Mouse (Mus musculus): ENCODE results near the gene Dnaja1.

The Dnaja1 gene

GRCm38 (mm10) chr4:40722011-40722666 lies at the start of gene Dnaja1:
Gene Dnaja1, plus strand, starts transcription at chr4:40722150.
- peak; percentile 96 to 97 for DNase-seq (ENCODE audit: low spot score in 2 of 2)

DNA sequence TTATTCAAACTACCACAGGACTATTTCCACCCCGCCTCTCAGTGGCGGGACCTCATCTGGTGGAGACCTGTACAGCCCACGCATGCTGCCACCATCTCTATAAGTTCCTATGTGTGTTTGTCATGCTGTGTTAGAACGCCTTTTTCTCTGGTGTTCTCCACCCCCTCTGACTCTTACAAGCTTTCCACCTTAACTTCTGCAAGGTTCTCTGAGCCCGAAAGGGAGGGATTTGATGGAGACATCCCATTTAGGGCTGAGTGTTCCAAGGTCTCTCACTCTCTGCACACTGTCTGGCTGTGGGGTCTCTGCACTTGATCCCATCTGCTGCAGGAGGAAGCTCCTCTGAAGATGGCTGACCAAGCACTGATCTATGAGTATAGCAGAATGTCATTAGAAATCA lies 48.4 kb upstream of the Dnaja1 start:
- no peak for DNase-seq (ENCODE audit: low spot score in 2 of 2)

DNA sequence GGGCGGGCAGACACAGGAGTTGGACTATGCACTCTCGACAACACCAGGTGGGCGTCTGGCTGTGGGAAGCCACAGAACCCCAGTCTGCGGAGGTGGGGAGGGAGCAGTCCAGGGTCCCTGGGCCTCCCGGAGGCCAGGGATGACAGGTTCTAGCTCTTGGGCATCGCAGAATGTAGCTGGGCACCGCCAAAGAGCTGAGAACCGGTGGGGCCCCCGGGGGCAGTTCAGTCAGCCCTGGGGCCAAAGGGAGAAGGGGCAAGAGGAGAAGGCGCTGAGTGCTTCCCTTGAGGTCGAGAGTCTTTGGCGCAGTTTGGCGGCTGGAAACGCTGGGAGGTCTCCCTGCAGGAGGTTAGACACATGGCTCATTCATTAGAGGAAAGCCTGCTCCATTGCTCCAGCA lies 45.6 kb upstream of the Dnaja1 start:
- no peak for DNase-seq (ENCODE audit: low spot score in 2 of 2)

GRCm38 (mm10) chr4:40677132-40677531 lies 44.8 kb upstream of the Dnaja1 start:
- DNase-seq (ENCODE audit: low spot score in 2 of 2) = no peak

DNA sequence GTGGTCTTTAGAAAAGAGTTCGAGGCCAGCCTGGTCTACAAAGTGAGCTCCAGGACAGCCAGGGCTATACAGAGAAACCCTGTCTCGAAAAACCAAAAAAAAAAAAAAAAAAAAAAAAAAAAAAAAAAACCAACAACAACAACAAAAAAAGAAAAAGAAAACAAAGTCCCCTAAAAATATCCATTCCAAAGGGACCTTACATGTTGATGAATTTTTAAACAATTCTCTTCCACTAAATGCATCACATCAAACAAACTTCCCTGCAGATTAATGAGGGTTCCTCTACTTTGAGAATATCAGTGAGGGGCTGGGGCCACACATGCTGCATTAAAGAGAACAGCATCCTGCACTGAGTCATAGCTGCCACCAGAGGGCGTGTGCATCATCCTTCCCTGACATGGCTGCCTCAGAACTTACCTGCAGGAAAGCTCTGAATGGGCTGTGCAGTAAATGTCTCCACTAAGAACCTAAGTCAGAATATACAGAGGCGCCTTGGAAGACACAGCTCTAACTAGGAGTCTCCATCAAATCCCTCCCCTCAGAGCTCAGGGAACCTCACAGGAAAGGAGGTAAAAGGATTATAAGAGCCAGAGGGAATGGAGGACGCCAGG lies 41.6 kb upstream of the Dnaja1 start:
- no peak for DNase-seq (ENCODE audit: low spot score in 2 of 2)

DNA sequence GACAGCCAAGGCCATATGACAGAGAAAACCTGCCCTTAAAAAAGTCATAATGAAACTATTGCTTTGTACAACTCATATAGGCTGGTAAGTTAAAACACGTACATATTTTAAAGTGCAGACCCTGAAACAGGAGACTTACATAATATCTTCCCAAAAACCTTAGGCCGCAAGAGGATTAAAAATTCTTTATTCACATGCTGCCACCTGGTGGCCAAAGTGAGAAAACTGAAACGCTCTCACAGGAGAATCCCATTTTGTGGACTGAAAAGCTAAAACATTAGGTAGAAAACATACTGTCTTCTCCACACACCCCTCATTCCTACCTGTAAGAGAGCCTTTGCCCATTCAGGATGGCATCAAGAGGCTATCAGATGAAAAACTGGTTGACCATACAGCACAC lies 40.0 kb upstream of the Dnaja1 start:
- peak; percentile 14 to 28 for DNase-seq (ENCODE audit: low spot score in 2 of 2)

GRCm38 (mm10) chr4:40682359-40682758 lies 39.6 kb upstream of the Dnaja1 start:
- DNase-seq (ENCODE audit: low spot score in 2 of 2) = no peak

GRCm38 (mm10) chr4:40683306-40683705 lies 38.6 kb upstream of the Dnaja1 start:
- DNase-seq (ENCODE audit: low spot score in 2 of 2) = no peak

- DNase-seq (ENCODE audit: low spot score in 2 of 2) = no peak
Observed at GRCm38 (mm10) chr4:40691100-40691499, 30.9 kb upstream of the Dnaja1 start.

- DNase-seq (ENCODE audit: low spot score in 2 of 2) = no peak
Observed at GRCm38 (mm10) chr4:40697059-40697458, 24.9 kb upstream of the Dnaja1 start.

DNA sequence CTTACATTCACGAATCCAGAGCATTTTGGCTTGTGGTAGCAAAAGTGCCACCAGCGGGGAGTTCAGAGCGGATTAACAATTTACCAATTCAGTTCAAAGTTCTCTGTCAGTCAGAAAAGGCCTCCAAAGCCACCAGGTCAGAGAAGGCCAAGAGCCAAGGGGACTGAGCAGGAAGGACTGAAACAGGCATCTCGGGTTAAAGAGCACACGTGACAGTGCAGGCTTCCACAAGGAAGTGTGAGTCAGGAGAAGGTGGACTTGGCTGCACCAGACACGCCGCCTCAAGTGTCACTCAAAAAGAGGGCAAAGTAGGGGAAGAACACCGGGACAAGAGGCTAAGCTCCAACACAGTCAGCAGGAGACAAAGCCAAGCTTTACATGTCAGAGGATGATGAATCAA lies 21.7 kb upstream of the Dnaja1 start:
- DNase-seq (ENCODE audit: low spot score in 2 of 2) = peak in 1 of 2 experiments; percentile 11

DNA sequence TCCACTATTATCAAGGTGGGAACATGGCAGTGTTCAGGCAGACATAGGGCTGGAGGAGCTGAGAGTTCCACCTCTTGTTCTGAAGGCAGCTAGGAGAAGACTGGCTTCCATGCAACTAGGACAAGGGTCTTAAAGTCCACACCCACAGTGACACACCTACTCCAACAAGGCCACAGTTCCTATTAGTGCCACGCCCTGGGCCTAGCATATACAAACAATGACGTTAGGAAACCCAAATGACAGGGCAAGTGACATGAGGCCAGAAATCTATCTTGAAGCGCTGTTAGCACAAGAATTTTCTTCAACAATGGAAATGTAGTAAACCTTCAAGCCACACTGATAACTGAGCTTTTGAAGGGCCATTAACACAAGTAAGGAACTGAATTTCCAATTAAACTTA lies 20.2 kb upstream of the Dnaja1 start:
- no peak for DNase-seq (ENCODE audit: low spot score in 2 of 2)

- peak; percentile 94 to 97 for DNase-seq (ENCODE audit: low spot score in 2 of 2)
Observed at GRCm38 (mm10) chr4:40702797-40703709, 18.9 kb upstream of the Dnaja1 start, which contains the start of gene Aptx. Gene Aptx, minus strand, starts transcription at chr4:40703194.

DNA sequence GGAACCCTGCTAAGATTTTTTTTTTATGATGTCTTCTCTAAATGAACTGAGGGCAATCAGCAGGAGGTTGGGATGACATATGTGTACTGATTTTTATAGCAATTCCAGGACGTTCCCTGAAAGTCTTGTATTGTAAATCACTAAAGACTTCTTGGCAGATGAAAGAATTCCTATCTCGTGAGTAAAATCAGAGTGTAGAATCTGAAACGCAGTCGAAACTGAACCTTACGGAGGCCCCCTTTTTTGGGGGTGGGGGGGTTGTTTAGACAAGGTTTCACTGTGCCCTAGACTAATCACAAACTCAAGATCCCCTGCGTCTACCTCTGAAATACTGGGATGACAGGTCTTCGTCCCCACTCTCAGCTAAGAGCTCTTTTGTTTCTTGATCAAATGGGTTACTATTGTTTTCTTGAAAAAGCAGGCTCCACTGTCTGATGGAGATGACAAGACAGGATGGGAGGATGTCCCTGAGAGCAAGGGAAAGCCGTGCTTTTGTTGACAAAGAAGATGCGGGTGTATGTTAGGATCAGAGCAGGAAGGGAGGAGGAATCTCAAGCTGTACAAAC lies 18.2 kb upstream of the Dnaja1 start:
- DNase-seq (ENCODE audit: low spot score in 2 of 2) = no peak

- DNase-seq (ENCODE audit: low spot score in 2 of 2) = no peak
Observed at GRCm38 (mm10) chr4:40717141-40717540, 4.8 kb upstream of the Dnaja1 start.

- no peak for DNase-seq (ENCODE audit: low spot score in 2 of 2)
Observed at GRCm38 (mm10) chr4:40720910-40721309, 1.0 kb upstream of the Dnaja1 start.

- peak; percentile 74 to 84 for DNase-seq (ENCODE audit: low spot score in 2 of 2)
Observed at GRCm38 (mm10) chr4:40722687-40723460, 924 bp downstream of the Dnaja1 start.

DNA sequence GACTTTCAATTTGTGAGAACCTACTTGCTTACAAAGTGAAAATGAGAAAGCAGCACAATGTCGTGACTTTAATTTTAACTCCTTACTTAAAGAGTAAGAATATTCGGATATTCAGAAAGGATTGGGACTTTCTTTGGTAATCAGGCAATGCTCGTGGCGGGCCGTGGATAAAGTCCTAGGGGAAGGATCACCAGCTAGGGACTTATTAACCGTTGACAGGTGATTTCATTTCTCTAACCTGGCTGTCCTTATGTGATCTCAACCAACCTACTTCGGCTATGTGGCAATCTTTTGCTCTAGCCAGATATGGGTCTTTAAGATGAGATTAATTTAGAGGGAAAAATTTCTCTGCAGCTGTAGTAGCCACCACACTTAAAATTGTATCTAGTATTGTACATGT lies 3.2 kb downstream of the Dnaja1 start:
- no peak for DNase-seq (ENCODE audit: low spot score in 2 of 2)

- no peak for DNase-seq (ENCODE audit: low spot score in 2 of 2)
Observed at GRCm38 (mm10) chr4:40725554-40725953, 3.6 kb downstream of the Dnaja1 start.

DNA sequence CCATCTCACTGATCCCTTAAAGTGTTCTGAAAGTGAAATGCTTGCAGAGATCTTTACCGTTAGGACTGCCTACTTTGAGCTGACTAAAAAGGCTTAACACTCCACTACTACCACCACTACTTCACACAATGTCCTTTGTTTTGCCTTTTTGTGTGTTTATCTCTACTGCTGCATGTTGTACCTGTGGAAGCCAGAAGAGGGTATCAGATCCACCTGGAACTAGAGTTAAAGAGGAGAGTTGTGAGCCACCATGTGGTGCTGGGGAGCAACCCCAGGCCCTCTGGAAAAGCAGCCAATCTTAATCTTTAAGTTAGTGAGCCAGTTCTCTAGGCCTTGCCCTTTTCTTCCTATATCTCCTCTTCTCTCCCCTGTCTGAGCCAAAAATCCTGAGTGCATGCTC lies 5.3 kb downstream of the Dnaja1 start:
- DNase-seq (ENCODE audit: low spot score in 2 of 2) = no peak

DNA sequence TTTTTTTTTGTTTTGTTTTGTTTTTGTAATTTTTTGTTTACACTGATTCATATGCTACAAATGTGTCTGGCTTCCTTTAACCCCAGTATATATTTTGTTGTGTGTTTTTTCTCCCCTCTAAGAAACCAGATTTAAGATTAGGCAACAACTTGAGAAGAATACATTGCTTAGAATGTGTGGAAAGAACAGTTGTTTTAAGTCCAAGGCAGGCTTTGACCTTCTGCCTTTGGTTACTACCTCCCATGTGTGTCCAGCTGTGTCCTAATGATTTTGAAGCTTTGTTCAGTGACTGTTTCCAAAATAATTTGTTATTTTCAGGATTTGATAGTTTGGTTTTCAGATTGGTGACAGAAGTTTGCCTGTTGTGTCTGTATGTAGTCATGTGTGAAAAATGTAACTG lies 9.3 kb downstream of the Dnaja1 start:
- DNase-seq (ENCODE audit: low spot score in 2 of 2) = no peak

All from heart, adult 9 months (tissue).